Mouse (Mus musculus): ENCODE results near the gene Pde2a.

The Pde2a gene

GRCm38 (mm10) chr7:101483498-101484115, 62.1 kb downstream of the Pde2a start:
- in situ Hi-C loops (cut with MboI; ENCODE audit: low pct_unique_long_range_greater_than_20kb in 1 of 2, low sequenced_read_pairs in 2 of 2, unreplicated experiment in 1 of 2): no loop called here

- in situ Hi-C loops (cut with MboI; ENCODE audit: low pct_unique_long_range_greater_than_20kb in 1 of 2, low sequenced_read_pairs in 2 of 2, unreplicated experiment in 1 of 2): no loop called here
These were observed 65.6 kb downstream of the Pde2a start for GRCm38 (mm10) chr7:101487102-101487501.

GRCm38 (mm10) chr7:101490952-101491351, 69.5 kb downstream of the Pde2a start:
- in situ Hi-C loops (cut with MboI; ENCODE audit: low pct_unique_long_range_greater_than_20kb in 1 of 2, low sequenced_read_pairs in 2 of 2, unreplicated experiment in 1 of 2): no loop called here

GRCm38 (mm10) chr7:101498385-101498784, 76.9 kb downstream of the Pde2a start:
- in situ Hi-C loops (cut with MboI; ENCODE audit: low pct_unique_long_range_greater_than_20kb in 1 of 2, low sequenced_read_pairs in 2 of 2, unreplicated experiment in 1 of 2): no loop called here

GRCm38 (mm10) chr7:101499251-101499650, 77.8 kb downstream of the Pde2a start:
- in situ Hi-C loops (cut with MboI; ENCODE audit: low pct_unique_long_range_greater_than_20kb in 1 of 2, low sequenced_read_pairs in 2 of 2, unreplicated experiment in 1 of 2): no loop called here

- in situ Hi-C loops (cut with MboI; ENCODE audit: low pct_unique_long_range_greater_than_20kb in 1 of 2, low sequenced_read_pairs in 2 of 2, unreplicated experiment in 1 of 2): loop anchor here (5.0 to 10.0 kb wide), 2 partner anchors 47 to 55 kb away; no protein-coding TSS in a partner anchor
These were observed 78.2 kb downstream of the Pde2a start for GRCm38 (mm10) chr7:101499701-101500100.

- in situ Hi-C loops (cut with MboI; ENCODE audit: low pct_unique_long_range_greater_than_20kb in 1 of 2, low sequenced_read_pairs in 2 of 2, unreplicated experiment in 1 of 2): loop anchor here (5.0 to 10.0 kb wide), 2 partner anchors 49 to 56 kb away; no protein-coding TSS in a partner anchor
These were observed 79.7 kb downstream of the Pde2a start for GRCm38 (mm10) chr7:101501236-101501635.

GRCm38 (mm10) chr7:101501675-101502074, 80.2 kb downstream of the Pde2a start:
- in situ Hi-C loops (cut with MboI; ENCODE audit: low pct_unique_long_range_greater_than_20kb in 1 of 2, low sequenced_read_pairs in 2 of 2, unreplicated experiment in 1 of 2): loop anchor here (5.0 to 10.0 kb wide), 2 partner anchors 49 to 57 kb away; no protein-coding TSS in a partner anchor

GRCm38 (mm10) chr7:101503351-101503750, 81.9 kb downstream of the Pde2a start:
- in situ Hi-C loops (cut with MboI; ENCODE audit: low pct_unique_long_range_greater_than_20kb in 1 of 2, low sequenced_read_pairs in 2 of 2, unreplicated experiment in 1 of 2): loop anchor here (5.0 to 10.0 kb wide), 2 partner anchors 51 to 59 kb away; no protein-coding TSS in a partner anchor

GRCm38 (mm10) chr7:101503803-101504202, 82.3 kb downstream of the Pde2a start:
- in situ Hi-C loops (cut with MboI; ENCODE audit: low pct_unique_long_range_greater_than_20kb in 1 of 2, low sequenced_read_pairs in 2 of 2, unreplicated experiment in 1 of 2): loop anchor here (5.0 to 10.0 kb wide), 2 partner anchors 52 to 59 kb away; no protein-coding TSS in a partner anchor

GRCm38 (mm10) chr7:101504507-101504906, 83.0 kb downstream of the Pde2a start:
- in situ Hi-C loops (cut with MboI; ENCODE audit: low pct_unique_long_range_greater_than_20kb in 1 of 2, low sequenced_read_pairs in 2 of 2, unreplicated experiment in 1 of 2): loop anchor here (5.0 to 10.0 kb wide), 2 partner anchors 52 to 60 kb away; no protein-coding TSS in a partner anchor

GRCm38 (mm10) chr7:101509212-101509611, 87.7 kb downstream of the Pde2a start:
- in situ Hi-C loops (cut with MboI; ENCODE audit: low pct_unique_long_range_greater_than_20kb in 1 of 2, low sequenced_read_pairs in 2 of 2, unreplicated experiment in 1 of 2): loop anchor here in 1 of 2 experiments (10.0 kb wide), 1 partner anchor 64 kb away; no protein-coding TSS in a partner anchor

GRCm38 (mm10) chr7:101513655-101514054, 92.2 kb downstream of the Pde2a start:
- in situ Hi-C loops (cut with MboI; ENCODE audit: low pct_unique_long_range_greater_than_20kb in 1 of 2, low sequenced_read_pairs in 2 of 2, unreplicated experiment in 1 of 2): no loop called here

- in situ Hi-C loops (cut with MboI; ENCODE audit: low pct_unique_long_range_greater_than_20kb in 1 of 2, low sequenced_read_pairs in 2 of 2, unreplicated experiment in 1 of 2): no loop called here
These were observed 93.3 kb downstream of the Pde2a start for GRCm38 (mm10) chr7:101514768-101515167.

- in situ Hi-C loops (cut with MboI; ENCODE audit: low pct_unique_long_range_greater_than_20kb in 1 of 2, low sequenced_read_pairs in 2 of 2, unreplicated experiment in 1 of 2): no loop called here
These were observed 93.8 kb downstream of the Pde2a start for GRCm38 (mm10) chr7:101515295-101515694.

- in situ Hi-C loops (cut with MboI; ENCODE audit: low pct_unique_long_range_greater_than_20kb in 1 of 2, low sequenced_read_pairs in 2 of 2, unreplicated experiment in 1 of 2): no loop called here
These were observed 95.0 kb downstream of the Pde2a start for GRCm38 (mm10) chr7:101516460-101516859.

GRCm38 (mm10) chr7:101521696-101522095, 100.2 kb downstream of the Pde2a start:
- in situ Hi-C loops (cut with MboI; ENCODE audit: low pct_unique_long_range_greater_than_20kb in 1 of 2, low sequenced_read_pairs in 2 of 2, unreplicated experiment in 1 of 2): no loop called here

- in situ Hi-C loops (cut with MboI; ENCODE audit: low pct_unique_long_range_greater_than_20kb in 1 of 2, low sequenced_read_pairs in 2 of 2, unreplicated experiment in 1 of 2): no loop called here
These were observed 101.7 kb downstream of the Pde2a start for GRCm38 (mm10) chr7:101523205-101523604.

GRCm38 (mm10) chr7:101526484-101526883, 105.0 kb downstream of the Pde2a start:
- in situ Hi-C loops (cut with MboI; ENCODE audit: low pct_unique_long_range_greater_than_20kb in 1 of 2, low sequenced_read_pairs in 2 of 2, unreplicated experiment in 1 of 2): no loop called here

GRCm38 (mm10) chr7:101534428-101534827, 112.9 kb downstream of the Pde2a start:
- in situ Hi-C loops (cut with MboI; ENCODE audit: low pct_unique_long_range_greater_than_20kb in 1 of 2, low sequenced_read_pairs in 2 of 2, unreplicated experiment in 1 of 2): no loop called here

All from mouse embryonic stem cell (cell line).